Mouse (Mus musculus) spleen, adult 2 months (tissue): ENCODE data around the gene Atg10. TPM values are rescaled to one million over a fixed set of nuclear protein-coding genes. Genes with fewer than 3 reads are reported as not detected.

Experiments
- DNase-seq, 2 experiments: peaks; one replicate each; pipeline versions ENCODE4 v3.0.0 to v3.0.0-alpha.2; 2012 to 2021; ENCODE audit warnings: low spot score in 2 of 2, low read depth in 1 of 2
- H3K27ac ChIP-seq: fragments of 200-500 bp; 2 replicates; pipeline ENCODE4 v1.5.1; 2012; ENCODE audit warnings: low read length, inconsistent platforms; ENCODE audit not compliant: insufficient read depth
- H3K27me3 ChIP-seq: fragments of 200-500 bp; 2 replicates; pipeline ENCODE4 v1.6.1; 2012; ENCODE audit warnings: mild to moderate bottlenecking, moderate library complexity, low read length, inconsistent platforms; ENCODE audit not compliant: control insufficient read depth, insufficient read depth
- H3K36me3 ChIP-seq: fragments of 200-500 bp; 2 replicates; pipeline ENCODE4 v1.6.1; 2012; ENCODE audit warnings: mild to moderate bottlenecking, low read length, inconsistent platforms; ENCODE audit not compliant: control insufficient read depth, insufficient read depth
- H3K4me1 ChIP-seq: fragments of 200-500 bp; 2 replicates; pipeline ENCODE4 v1.6.1; 2011; ENCODE audit warnings: inconsistent platforms; ENCODE audit not compliant: control insufficient read depth, insufficient read depth, insufficient read length
- H3K4me3 ChIP-seq: fragments of 200-500 bp; 2 replicates; pipeline ENCODE4 v1.5.1; 2011; ENCODE audit warnings: mild to moderate bottlenecking, inconsistent platforms; ENCODE audit not compliant: insufficient read depth, insufficient read length; ENCODE audit errors: extremely low read depth
- CTCF ChIP-seq: fragments of 200-500 bp; IDR thresholded peaks from 2 replicates; pipeline ENCODE4 v1.5.1; 2011; ENCODE audit warnings: mild to moderate bottlenecking, inconsistent platforms; ENCODE audit not compliant: insufficient read depth, insufficient read length, insufficient replicate concordance; ENCODE audit errors: extremely low read depth
- POLR2A ChIP-seq: fragments of 200-500 bp; IDR thresholded peaks from 2 replicates; pipeline ENCODE4 v1.6.1; 2011; ENCODE audit warnings: low read depth, low read length, inconsistent platforms
- WGBS: fragments of 180-500 bp; shearing (Covaris S2); methylation state at CpG from one replicate; pipeline ENCODE4 v1.1.7; 2018; 5-methylcytosine and 5-hydroxymethylcytosine counted together
- polyA plus RNA-seq: library from polyadenylated mRNA; depleted of rRNA; stranded (reverse); fragments of >200 nt; gene quantifications from 2 replicates; pipeline ENCODE4 v1.2.3, GENCODE M21; 2012

The Atg10 gene
- polyA plus RNA-seq, 1 experiment = 0.95 TPM

GRCm38 (mm10) chr13:91156308-91156707, 67.5 kb downstream of the Atg10 start:
- H3K4me3 ChIP-seq = no peak overlapping the region
- DNase-seq = no peak
- no peaks in the 10 kb centered on the region for H3K4me1 ChIP-seq
- no peak overlapping the region for H3K27ac ChIP-seq
- no peaks in the 10 kb centered on the region for H3K36me3 ChIP-seq
- WGBS = 92% methylated on average over 5 of the region's 5 CpGs
- no peaks in the 10 kb centered on the region for H3K27me3 ChIP-seq
- no peak for TF ChIP-seq CTCF
- TF ChIP-seq POLR2A = no peak

- WGBS = 75% methylated on average over 4 of the region's 4 CpGs
Measured at GRCm38 (mm10) chr13:91155429-91156207, 68.2 kb downstream of the Atg10 start.

GRCm38 (mm10) chr13:91154622-91155021, 69.1 kb downstream of the Atg10 start:
- H3K27me3 ChIP-seq = no peaks in the 10 kb centered on the region
- no peak for TF ChIP-seq CTCF
- DNase-seq = no peak
- no peaks in the 10 kb centered on the region for H3K36me3 ChIP-seq
- no peak overlapping the region for H3K27ac ChIP-seq
- H3K4me1 ChIP-seq = no peaks in the 10 kb centered on the region
- no peak overlapping the region for H3K4me3 ChIP-seq
- WGBS = 89% methylated on average over 7 of the region's 7 CpGs

More at GRCm38 (mm10) chr13:91155429-91156207, 68.2 kb downstream of the Atg10 start:
- H3K27me3 ChIP-seq = no peaks in the 10 kb centered on the region
- no peak overlapping the region for H3K4me3 ChIP-seq
- no peak overlapping the region for H3K27ac ChIP-seq
- H3K4me1 ChIP-seq = no peaks in the 10 kb centered on the region
- no peak for DNase-seq
- TF ChIP-seq CTCF = no peak
- no peak for TF ChIP-seq POLR2A
- no peaks in the 10 kb centered on the region for H3K36me3 ChIP-seq

- H3K4me3 ChIP-seq = no peak overlapping the region
- H3K4me1 ChIP-seq = peaks cover 2% of the 10 kb centered on the region; the same call in 1 of the 2 replicates
- no peak for TF ChIP-seq POLR2A
- no peak for TF ChIP-seq CTCF
- no peak overlapping the region for H3K27ac ChIP-seq
- H3K27me3 ChIP-seq = no peaks in the 10 kb centered on the region
- no peak for DNase-seq
- no peaks in the 10 kb centered on the region for H3K36me3 ChIP-seq
Measured at GRCm38 (mm10) chr13:91136337-91136736, 87.4 kb downstream of the Atg10 start.

GRCm38 (mm10) chr13:91133334-91133890, 90.4 kb downstream of the Atg10 start:
- Histone ChIP-seq H3K27me3 (no peaks in the 10 kb centered on the region), H3K4me3 (peak overlapping the region; percentile 18; the same call in 1 of the 2 replicates), H3K36me3 (no peaks in the 10 kb centered on the region), H3K27ac (no peak overlapping the region), H3K4me1 (peaks cover 2% of the 10 kb centered on the region; the same call in 1 of the 2 replicates)
- DNase-seq = no peak
- TF ChIP-seq POLR2A (no peak), CTCF (no peak)
- WGBS = 35% methylated on average over 5 of the region's 5 CpGs

GRCm38 (mm10) chr13:91129071-91129470, 94.7 kb downstream of the Atg10 start:
- Histone ChIP-seq H3K36me3 (no peaks in the 10 kb centered on the region), H3K4me1 (peaks cover under 1% of the 10 kb centered on the region; the same call in 1 of the 2 replicates), H3K27me3 (no peaks in the 10 kb centered on the region), H3K4me3 (no peak overlapping the region), H3K27ac (no peak overlapping the region)
- TF ChIP-seq POLR2A (no peak), CTCF (no peak)
- 77% methylated on average over 7 of the region's 7 CpGs for WGBS
- DNase-seq = no peak

- Histone ChIP-seq H3K4me1 (no peaks in the 10 kb centered on the region; the same call in 1 of the 2 replicates), H3K27me3 (no peaks in the 10 kb centered on the region), H3K36me3 (no peaks in the 10 kb centered on the region), H3K4me3 (no peak overlapping the region), H3K27ac (no peak overlapping the region)
- no peak for DNase-seq
- whole genome bisulfite sequencing = 82% methylated on average over 1 of the region's 1 CpGs
- no peak for TF ChIP-seq CTCF
- TF ChIP-seq POLR2A = no peak
Measured at GRCm38 (mm10) chr13:91128581-91128980, 95.2 kb downstream of the Atg10 start.
